Mouse (Mus musculus) heart, postnatal 0 days (tissue): Measurements from ENCODE around the gene Zmym4. TPM values are rescaled to one million over a fixed set of nuclear protein-coding genes. Genes with fewer than 3 reads are reported as not detected.
"Not testable (repeated sequence)": the region's sequence is repeated elsewhere in the genome, so short reads cannot be mapped to it uniquely, and the experiment has no call there.

Experiments
- ATAC-seq: fragments of 200-750 bp; cut with Nextera tagmentation; 2 replicates; pipeline ENCODE4 v1.8.0; 2017; ENCODE audit warnings: low read depth, moderate number of reproducible peaks, moderate library complexity; ENCODE audit not compliant: insufficient read depth
- DNase-seq: peaks from one replicate; pipeline ENCODE4 v3.0.0-alpha.2; 2016; ENCODE audit warnings: low spot score
- H3K27ac ChIP-seq: fragments of 300-500 bp; sonication (generic); 2 replicates; pipeline ENCODE4 v1.5.1; 2014; ENCODE audit warnings: low read depth, mild to moderate bottlenecking
- H3K27me3 ChIP-seq: fragments of 300-500 bp; sonication (generic); 2 replicates; pipeline ENCODE4 v1.6.1; 2014; ENCODE audit warnings: low read length, mixed read lengths; ENCODE audit not compliant: control insufficient read depth, insufficient read depth
- H3K36me3 ChIP-seq: fragments of 300-500 bp; sonication (generic); replicated peaks from 2 replicates; pipeline ENCODE4 v1.6.1; 2014; ENCODE audit warnings: low read length, mixed read lengths; ENCODE audit not compliant: control insufficient read depth, insufficient read depth
- H3K4me1 ChIP-seq: fragments of 300-500 bp; sonication (generic); 2 replicates; pipeline ENCODE4 v1.6.1; 2014; ENCODE audit warnings: antibody characterized with exemption; ENCODE audit not compliant: control insufficient read depth, insufficient read depth
- H3K4me2 ChIP-seq: fragments of 300-500 bp; sonication (generic); 2 replicates; pipeline ENCODE4 v1.6.1; 2014; ENCODE audit warnings: low read depth, mild to moderate bottlenecking, low read length, moderate library complexity
- H3K4me3 ChIP-seq: fragments of 300-500 bp; sonication (generic); 2 replicates; pipeline ENCODE4 v1.5.1; 2014; ENCODE audit warnings: low read depth, low read length
- H3K9ac ChIP-seq: fragments of 300-500 bp; sonication (generic); replicated peaks from 2 replicates; pipeline ENCODE4 v1.6.1; 2014; ENCODE audit warnings: low read depth, low read length, mixed read lengths
- H3K9me3 ChIP-seq: fragments of 300-500 bp; sonication (generic); replicated peaks from 2 replicates; pipeline ENCODE4 v1.6.1; 2016; ENCODE audit warnings: low read length; ENCODE audit not compliant: control insufficient read depth
- CTCF ChIP-seq: IDR thresholded peaks from 2 replicates; pipeline ENCODE4 v1.5.1; 2016; ENCODE audit warnings: antibody characterized with exemption, control low read depth, low read depth
- EP300 ChIP-seq: IDR thresholded peaks from 2 replicates; pipeline ENCODE4 v1.6.1; 2016; ENCODE audit warnings: antibody characterized with exemption, low read depth
- WGBS: fragments of 180-500 bp; shearing (Covaris S2); extraction: QIAGEN DNeasy Blood & Tissue Kit; methylation state at CpG from one replicate; pipeline ENCODE4 v1.1.7; 2014; 5-methylcytosine and 5-hydroxymethylcytosine counted together
- polyA plus RNA-seq: library from polyadenylated mRNA; unstranded; fragments of >200 nt; fragmentation: Nextera tagmentation; extraction: Ambion mirVana; gene quantifications from 2 replicates; pipeline ENCODE4 v1.2.1, GENCODE M21; 2015
- total RNA-seq: library from RNA; depleted of rRNA; stranded (reverse); fragments of >200 nt; gene quantifications from 2 replicates; pipeline ENCODE4 v1.2.3, GENCODE M21; 2014; ENCODE audit warnings: low replicate concordance

Zmym4 gene
- total and polyA plus RNA-seq, 2 experiments from 2014 or later = 7.9 to 8.4 TPM

DNA sequence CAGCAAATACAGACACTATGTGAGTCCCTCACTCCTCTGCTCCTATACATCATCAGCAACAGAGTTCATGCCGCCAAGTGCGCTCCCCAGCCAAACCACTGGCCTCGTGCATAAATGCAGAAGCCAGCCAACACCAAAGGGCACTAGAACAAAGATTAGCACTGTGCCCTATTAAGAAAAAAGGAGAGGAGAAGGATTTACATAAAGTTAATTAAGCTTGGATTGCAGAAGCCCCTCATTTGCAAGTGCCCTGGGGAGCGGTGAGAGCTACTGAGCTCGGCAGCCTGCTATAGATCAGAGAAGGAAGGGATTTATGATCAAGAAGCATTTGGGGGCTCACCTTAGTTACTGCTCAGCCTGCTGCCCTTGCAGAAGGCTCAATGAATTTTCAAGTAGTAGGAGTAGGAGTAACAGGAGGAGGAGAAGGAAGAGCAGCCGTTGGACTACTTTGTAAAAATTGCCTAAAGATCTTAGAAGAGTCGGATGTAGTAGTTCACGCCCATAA, 32.7 kb upstream of the Zmym4 start:
- Histone ChIP-seq H3K27me3 (no peaks in the 10 kb centered on the region), H3K4me3 (no peak overlapping the region), H3K4me2 (no peak overlapping the region), H3K4me1 (peaks cover 7% of the 10 kb centered on the region; the same call in 1 of the 2 replicates), H3K9ac (no peak overlapping the region), H3K9me3 (no peaks in the 10 kb centered on the region), H3K27ac (no peak overlapping the region), H3K36me3 (no peaks in the 10 kb centered on the region)
- 40% methylated on average over 8 of the region's 8 CpGs for WGBS
- no peak for ATAC-seq
- TF ChIP-seq EP300 = no peak
- TF ChIP-seq CTCF = no peak
- DNase-seq = no peak

DNA sequence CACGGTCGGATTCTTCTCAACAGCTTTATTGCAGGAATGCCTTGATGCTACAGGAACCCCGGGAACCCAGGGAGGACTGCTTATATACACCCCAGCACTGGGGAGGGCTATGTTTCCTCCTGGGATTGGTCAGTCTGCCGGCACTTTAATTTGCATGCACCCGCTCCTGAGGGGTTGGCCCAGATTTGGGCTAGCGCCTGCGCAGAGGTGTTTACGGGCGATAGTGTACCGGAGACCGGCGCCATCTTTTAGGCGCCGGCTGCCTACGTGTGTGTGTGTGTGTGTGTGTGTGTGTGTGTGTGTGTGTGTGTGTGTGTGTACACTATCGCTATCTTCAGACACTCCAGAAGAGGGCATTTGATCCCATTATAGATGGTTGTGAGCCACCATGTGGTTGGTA, 31.4 kb upstream of the Zmym4 start:
- H3K27me3 ChIP-seq, H3K9ac ChIP-seq, H3K27ac ChIP-seq, H3K9me3 ChIP-seq, H3K36me3 ChIP-seq, H3K4me3 ChIP-seq, ATAC-seq, H3K4me1 ChIP-seq, DNase-seq, H3K4me2 ChIP-seq: not testable (repeated sequence)
- 97% methylated on average over 16 of the region's 16 CpGs for WGBS

DNA sequence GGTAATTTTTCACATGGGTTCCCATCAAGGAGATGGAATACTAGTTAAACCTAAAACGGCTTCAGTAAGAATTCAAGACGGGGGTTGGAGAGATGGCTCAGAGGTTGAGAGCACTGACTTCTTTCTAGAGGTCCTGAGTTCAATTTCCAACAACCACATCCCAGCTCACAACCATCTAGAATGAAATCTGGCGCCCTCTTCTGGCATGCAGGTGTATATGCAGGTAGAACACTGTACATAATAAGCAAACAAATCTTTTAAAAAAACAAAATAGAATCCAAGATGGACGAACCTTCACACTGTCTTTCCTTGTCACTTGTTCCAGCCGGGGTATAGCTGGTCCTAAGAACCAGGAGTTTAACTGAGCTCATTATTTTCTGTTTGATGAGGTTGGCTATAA, 24.4 kb upstream of the Zmym4 start:
- H3K36me3 ChIP-seq = no peaks in the 10 kb centered on the region
- H3K9me3 ChIP-seq = no peaks in the 10 kb centered on the region
- 59% methylated on average over 5 of the region's 5 CpGs for WGBS
- no peak overlapping the region for H3K4me2 ChIP-seq
- no peaks in the 10 kb centered on the region for H3K4me1 ChIP-seq
- H3K4me3 ChIP-seq = no peak overlapping the region
- H3K27ac ChIP-seq = no peak overlapping the region
- DNase-seq = no peak
- TF ChIP-seq EP300 (no peak), CTCF (0 out of 2 replicates have a peak, but pooled peaks have one; percentile 10)
- no peak for ATAC-seq
- H3K9ac ChIP-seq = no peak overlapping the region
- H3K27me3 ChIP-seq = no peaks in the 10 kb centered on the region

DNA sequence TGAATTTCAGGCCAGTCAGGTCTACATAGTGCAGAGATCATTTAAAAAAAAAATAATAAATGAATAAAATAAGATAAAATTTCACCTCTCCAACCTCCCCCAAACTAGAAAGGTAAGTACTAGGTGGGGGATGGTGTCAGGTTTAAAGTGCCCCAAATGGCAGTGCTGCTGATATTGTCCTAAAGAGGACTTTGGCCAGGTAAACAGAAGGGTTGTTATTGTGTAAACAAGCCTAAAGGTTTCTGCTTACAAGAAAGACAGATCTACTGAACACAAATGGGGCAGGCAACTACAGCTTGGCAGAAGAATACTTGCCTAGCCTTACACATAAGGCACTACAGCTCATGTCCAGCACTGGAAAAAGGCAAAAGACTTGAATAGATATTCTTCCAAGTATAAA, 22.6 kb upstream of the Zmym4 start:
- Histone ChIP-seq H3K27ac (no peak overlapping the region), H3K36me3 (no peaks in the 10 kb centered on the region), H3K4me1 (no peaks in the 10 kb centered on the region), H3K4me2 (no peak overlapping the region), H3K9me3 (no peaks in the 10 kb centered on the region), H3K4me3 (no peak overlapping the region), H3K9ac (no peak overlapping the region), H3K27me3 (no peaks in the 10 kb centered on the region)
- TF ChIP-seq EP300 (no peak), CTCF (no peak)
- ATAC-seq (no peak), DNase-seq (no peak)

DNA sequence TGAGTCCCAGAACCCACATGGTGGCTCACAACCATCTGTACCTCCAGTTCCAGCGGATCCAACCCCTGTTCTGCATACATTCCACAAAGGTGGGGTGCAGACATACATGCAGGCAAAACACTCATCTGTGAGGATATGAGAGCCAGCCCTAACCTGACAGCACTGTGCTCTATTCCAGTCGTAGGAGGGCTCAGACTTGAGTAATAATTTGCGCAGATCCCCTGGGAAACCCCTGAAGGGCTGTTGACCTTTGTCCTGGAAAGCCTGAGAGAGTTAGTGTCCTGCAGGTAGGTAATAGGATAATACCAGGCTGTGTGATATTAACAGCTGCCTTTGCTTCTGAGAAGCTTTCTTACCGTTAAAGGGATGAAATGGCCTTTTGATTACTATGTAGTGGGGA, 20.6 kb upstream of the Zmym4 start:
- H3K4me1 ChIP-seq = no peaks in the 10 kb centered on the region
- H3K9ac ChIP-seq = no peak overlapping the region
- no peak overlapping the region for H3K27ac ChIP-seq
- H3K9me3 ChIP-seq = no peaks in the 10 kb centered on the region
- H3K4me3 ChIP-seq = no peak overlapping the region
- H3K4me2 ChIP-seq = no peak overlapping the region
- ATAC-seq (no peak), DNase-seq (no peak)
- TF ChIP-seq CTCF (no peak), EP300 (no peak)
- WGBS = 72% methylated on average over 4 of the region's 4 CpGs
- H3K36me3 ChIP-seq = no peaks in the 10 kb centered on the region
- H3K27me3 ChIP-seq = no peaks in the 10 kb centered on the region

DNA sequence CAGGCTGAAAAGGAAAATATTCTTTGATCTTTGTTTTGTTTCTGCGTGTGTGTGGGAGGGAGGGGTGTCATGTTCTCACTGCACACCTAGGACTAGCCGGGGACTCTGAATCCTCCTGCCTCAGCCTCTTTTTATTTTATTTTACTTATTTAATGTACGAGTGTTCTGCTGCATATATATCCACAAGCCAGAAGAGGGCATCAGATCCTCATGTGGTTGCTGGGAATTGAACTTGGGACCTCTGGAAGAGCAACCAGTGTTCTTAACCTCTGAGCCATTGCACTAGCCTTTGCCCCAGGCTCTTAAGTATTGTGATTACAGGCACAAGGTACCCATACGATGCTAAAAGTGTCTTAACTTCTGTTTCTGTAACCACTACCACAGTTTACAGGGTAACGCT, 18.8 kb upstream of the Zmym4 start:
- H3K9ac ChIP-seq = no peak overlapping the region
- no peaks in the 10 kb centered on the region for H3K9me3 ChIP-seq
- no peaks in the 10 kb centered on the region for H3K4me1 ChIP-seq
- no peak overlapping the region for H3K4me3 ChIP-seq
- no peaks in the 10 kb centered on the region for H3K36me3 ChIP-seq
- 70% methylated on average over 5 of the region's 5 CpGs for WGBS
- DNase-seq (no peak), ATAC-seq (no peak)
- TF ChIP-seq CTCF (no peak), EP300 (no peak)
- H3K4me2 ChIP-seq = no peak overlapping the region
- no peak overlapping the region for H3K27ac ChIP-seq
- H3K27me3 ChIP-seq = no peaks in the 10 kb centered on the region

DNA sequence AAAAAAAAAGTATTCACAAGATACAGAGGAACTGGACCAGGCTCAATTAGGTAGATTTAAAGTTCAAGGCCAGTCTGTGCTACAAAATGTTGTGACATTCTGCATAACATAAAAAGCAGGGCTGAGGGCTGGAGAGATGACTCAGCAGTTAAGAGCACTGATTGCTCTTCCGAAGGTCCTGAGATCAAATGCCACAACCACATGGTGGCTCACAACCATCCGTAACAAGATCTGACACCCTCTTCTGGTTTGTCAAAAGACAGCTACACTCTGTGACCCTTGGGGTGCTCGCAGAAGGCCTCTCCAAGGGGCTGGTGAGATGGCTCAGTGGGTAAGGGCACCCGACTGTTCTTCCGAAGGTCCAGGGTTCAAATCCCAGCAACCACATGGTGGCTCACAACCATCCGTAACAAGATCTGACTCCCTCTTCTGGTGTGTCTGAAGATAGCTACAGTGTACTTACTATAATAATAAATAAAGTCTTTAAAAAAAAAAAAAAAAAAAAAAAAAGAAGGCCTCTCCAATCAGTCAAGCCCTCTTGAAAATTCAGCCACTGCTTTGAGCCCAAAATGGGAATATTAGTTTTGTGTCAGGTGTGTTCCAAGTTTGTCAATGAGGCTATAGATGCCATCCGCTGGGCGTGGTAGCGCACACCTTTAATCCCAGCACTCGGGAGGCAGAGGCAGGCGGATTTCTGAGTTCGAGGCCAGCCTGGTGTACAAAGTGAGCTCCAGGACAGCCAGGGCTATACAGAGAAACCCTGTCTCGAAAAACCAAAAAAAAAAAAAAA, 16.0 kb upstream of the Zmym4 start:
- not testable (repeated sequence) for DNase-seq, ATAC-seq, H3K4me2 ChIP-seq, H3K27ac ChIP-seq, H3K36me3 ChIP-seq, H3K9ac ChIP-seq, H3K27me3 ChIP-seq, H3K9me3 ChIP-seq, H3K4me1 ChIP-seq, H3K4me3 ChIP-seq
- WGBS = 79% methylated on average over 12 of the region's 13 CpGs
